Mouse (Mus musculus): ENCODE results near the gene Atg2b. TPM values are rescaled to one million over a fixed set of nuclear protein-coding genes. Genes with fewer than 3 reads are reported as not detected.

Gene Atg2b
- polyA plus RNA-seq, 1 experiment from 2014 or later, result 11.1 TPM

- Histone ChIP-seq H3K9ac (ENCODE audit: low read length) (no peak overlapping the region), H3K4me2 (ENCODE audit: low read depth, low read length) (no peak overlapping the region), H3K36me3 (ENCODE audit: control insufficient read depth, insufficient read depth, low read length) (no peaks in the 10 kb centered on the region), H3K9me3 (replicated peaks; ENCODE audit: control insufficient read depth, low read length) (no peaks in the 10 kb centered on the region), H3K4me3 (replicated peaks; ENCODE audit: low read length) (no peak overlapping the region), H3K27me3 (ENCODE audit: control insufficient read depth, insufficient read depth, low read length) (no peaks in the 10 kb centered on the region), H3K4me1 (ENCODE audit: control insufficient read depth, insufficient read depth, low read length) (peaks cover 3% of the 10 kb centered on the region; the same call in 1 of the 2 replicates), H3K27ac (ENCODE audit: low read length) (no peak overlapping the region)
- 63% methylated on average over 4 of the region's 4 CpGs for WGBS
- no peak for ATAC-seq (ENCODE audit: insufficient read depth, low FRiP score)
Measured at GRCm38 (mm10) chr12:105606881-105607280, 78.1 kb downstream of the Atg2b start.

- Histone ChIP-seq H3K9me3 (replicated peaks; ENCODE audit: control insufficient read depth, low read length) (no peaks in the 10 kb centered on the region), H3K27ac (ENCODE audit: low read length) (no peak overlapping the region), H3K4me1 (ENCODE audit: control insufficient read depth, insufficient read depth, low read length) (peaks cover 9% of the 10 kb centered on the region; the same call in 1 of the 2 replicates), H3K36me3 (ENCODE audit: control insufficient read depth, insufficient read depth, low read length) (no peaks in the 10 kb centered on the region), H3K9ac (ENCODE audit: low read length) (no peak overlapping the region), H3K27me3 (ENCODE audit: control insufficient read depth, insufficient read depth, low read length) (no peaks in the 10 kb centered on the region), H3K4me3 (replicated peaks; ENCODE audit: low read length) (no peak overlapping the region), H3K4me2 (ENCODE audit: low read depth, low read length) (no peak overlapping the region)
- no peak for ATAC-seq (ENCODE audit: insufficient read depth, low FRiP score)
- WGBS, result 45% methylated on average over 8 of the region's 8 CpGs
Measured at GRCm38 (mm10) chr12:105605212-105605611, 79.8 kb downstream of the Atg2b start.

GRCm38 (mm10) chr12:105603904-105604303 is 81.1 kb downstream of the Atg2b start:
- no peak overlapping the region for H3K4me3 ChIP-seq (replicated peaks; ENCODE audit: low read length)
- no peaks in the 10 kb centered on the region for H3K9me3 ChIP-seq (replicated peaks; ENCODE audit: control insufficient read depth, low read length)
- H3K4me2 ChIP-seq (ENCODE audit: low read depth, low read length), result no peak overlapping the region
- no peaks in the 10 kb centered on the region for H3K27me3 ChIP-seq (ENCODE audit: control insufficient read depth, insufficient read depth, low read length)
- H3K4me1 ChIP-seq (ENCODE audit: control insufficient read depth, insufficient read depth, low read length), result peaks cover 12% of the 10 kb centered on the region; the same call in 1 of the 2 replicates
- WGBS, result 67% methylated on average over 11 of the region's 11 CpGs
- no peak overlapping the region for H3K9ac ChIP-seq (ENCODE audit: low read length)
- no peak overlapping the region for H3K27ac ChIP-seq (ENCODE audit: low read length)
- no peak for ATAC-seq (ENCODE audit: insufficient read depth, low FRiP score)
- H3K36me3 ChIP-seq (ENCODE audit: control insufficient read depth, insufficient read depth, low read length), result no peaks in the 10 kb centered on the region

- 75% methylated on average over 11 of the region's 11 CpGs for WGBS
- peak; percentile 56; the same call in 1 of the 2 replicates for ATAC-seq (ENCODE audit: insufficient read depth, low FRiP score)
- Histone ChIP-seq H3K27me3 (ENCODE audit: control insufficient read depth, insufficient read depth, low read length) (no peaks in the 10 kb centered on the region), H3K27ac (ENCODE audit: low read length) (0 out of 2 replicates have a peak within 1 kb of the TSS, but pooled peaks have one; percentile 15), H3K9me3 (replicated peaks; ENCODE audit: control insufficient read depth, low read length) (no peaks in the 10 kb centered on the region), H3K4me1 (ENCODE audit: control insufficient read depth, insufficient read depth, low read length) (peaks cover 13% of the 10 kb centered on the region; the same call in 1 of the 2 replicates), H3K9ac (ENCODE audit: low read length) (no peak within 1 kb of the TSS), H3K36me3 (ENCODE audit: control insufficient read depth, insufficient read depth, low read length) (no peaks in the 10 kb centered on the region), H3K4me3 (replicated peaks; ENCODE audit: low read length) (no peak within 1 kb of the TSS), H3K4me2 (ENCODE audit: low read depth, low read length) (no peak within 1 kb of the TSS)
Measured at GRCm38 (mm10) chr12:105602581-105603210, 82.3 kb downstream of the Atg2b start, which contains the start of gene Bdkrb1. Gene Bdkrb1 (plus strand): TSS chr12:105603085.

GRCm38 (mm10) chr12:105601586-105601985 is 83.4 kb downstream of the Atg2b start:
- no peaks in the 10 kb centered on the region for H3K36me3 ChIP-seq (ENCODE audit: control insufficient read depth, insufficient read depth, low read length)
- H3K9ac ChIP-seq (ENCODE audit: low read length), result no peak overlapping the region
- no peak overlapping the region for H3K4me2 ChIP-seq (ENCODE audit: low read depth, low read length)
- no peak for ATAC-seq (ENCODE audit: insufficient read depth, low FRiP score)
- 0 out of 2 replicates have a peak overlapping the region, but pooled peaks have one; percentile 30 for H3K27ac ChIP-seq (ENCODE audit: low read length)
- no peaks in the 10 kb centered on the region for H3K9me3 ChIP-seq (replicated peaks; ENCODE audit: control insufficient read depth, low read length)
- no peaks in the 10 kb centered on the region for H3K27me3 ChIP-seq (ENCODE audit: control insufficient read depth, insufficient read depth, low read length)
- H3K4me3 ChIP-seq (replicated peaks; ENCODE audit: low read length), result no peak overlapping the region
- WGBS, result 50% methylated on average over 6 of the region's 6 CpGs
- H3K4me1 ChIP-seq (ENCODE audit: control insufficient read depth, insufficient read depth, low read length), result peaks cover 13% of the 10 kb centered on the region; the same call in 1 of the 2 replicates

GRCm38 (mm10) chr12:105599098-105599497 is 85.9 kb downstream of the Atg2b start:
- H3K4me2 ChIP-seq (ENCODE audit: low read depth, low read length), result no peak overlapping the region
- H3K27me3 ChIP-seq (ENCODE audit: control insufficient read depth, insufficient read depth, low read length), result no peaks in the 10 kb centered on the region
- no peaks in the 10 kb centered on the region for H3K9me3 ChIP-seq (replicated peaks; ENCODE audit: control insufficient read depth, low read length)
- no peak for ATAC-seq (ENCODE audit: insufficient read depth, low FRiP score)
- H3K4me3 ChIP-seq (replicated peaks; ENCODE audit: low read length), result no peak overlapping the region
- 52% methylated on average over 5 of the region's 5 CpGs for WGBS
- no peak overlapping the region for H3K27ac ChIP-seq (ENCODE audit: low read length)
- H3K36me3 ChIP-seq (ENCODE audit: control insufficient read depth, insufficient read depth, low read length), result no peaks in the 10 kb centered on the region
- H3K4me1 ChIP-seq (ENCODE audit: control insufficient read depth, insufficient read depth, low read length), result peaks cover 13% of the 10 kb centered on the region; the same call in 1 of the 2 replicates
- no peak overlapping the region for H3K9ac ChIP-seq (ENCODE audit: low read length)

GRCm38 (mm10) chr12:105598503-105598902 is 86.5 kb downstream of the Atg2b start:
- Histone ChIP-seq H3K9ac (ENCODE audit: low read length) (no peak overlapping the region; the same call in 1 of the 2 replicates), H3K4me2 (ENCODE audit: low read depth, low read length) (no peak overlapping the region), H3K4me1 (ENCODE audit: control insufficient read depth, insufficient read depth, low read length) (peaks cover 13% of the 10 kb centered on the region; the same call in 1 of the 2 replicates), H3K4me3 (replicated peaks; ENCODE audit: low read length) (no peak overlapping the region), H3K27ac (ENCODE audit: low read length) (no peak overlapping the region), H3K9me3 (replicated peaks; ENCODE audit: control insufficient read depth, low read length) (no peaks in the 10 kb centered on the region), H3K36me3 (ENCODE audit: control insufficient read depth, insufficient read depth, low read length) (no peaks in the 10 kb centered on the region), H3K27me3 (ENCODE audit: control insufficient read depth, insufficient read depth, low read length) (no peaks in the 10 kb centered on the region)
- no peak for ATAC-seq (ENCODE audit: insufficient read depth, low FRiP score)
- 72% methylated on average over 10 of the region's 10 CpGs for WGBS

GRCm38 (mm10) chr12:105597135-105597534 is 87.9 kb downstream of the Atg2b start:
- Histone ChIP-seq H3K9me3 (replicated peaks; ENCODE audit: control insufficient read depth, low read length) (no peaks in the 10 kb centered on the region), H3K27ac (ENCODE audit: low read length) (no peak overlapping the region), H3K36me3 (ENCODE audit: control insufficient read depth, insufficient read depth, low read length) (no peaks in the 10 kb centered on the region), H3K4me2 (ENCODE audit: low read depth, low read length) (no peak overlapping the region), H3K9ac (ENCODE audit: low read length) (no peak overlapping the region), H3K4me1 (ENCODE audit: control insufficient read depth, insufficient read depth, low read length) (peaks cover 13% of the 10 kb centered on the region; the same call in 1 of the 2 replicates), H3K27me3 (ENCODE audit: control insufficient read depth, insufficient read depth, low read length) (no peaks in the 10 kb centered on the region), H3K4me3 (replicated peaks; ENCODE audit: low read length) (no peak overlapping the region)
- WGBS, result 84% methylated on average over 8 of the region's 8 CpGs
- no peak for ATAC-seq (ENCODE audit: insufficient read depth, low FRiP score)

GRCm38 (mm10) chr12:105593471-105593870 is 91.5 kb downstream of the Atg2b start:
- no peaks in the 10 kb centered on the region for H3K4me1 ChIP-seq (ENCODE audit: control insufficient read depth, insufficient read depth, low read length)
- no peak for ATAC-seq (ENCODE audit: insufficient read depth, low FRiP score)
- H3K27me3 ChIP-seq (ENCODE audit: control insufficient read depth, insufficient read depth, low read length), result no peaks in the 10 kb centered on the region
- 62% methylated on average over 4 of the region's 4 CpGs for WGBS
- no peaks in the 10 kb centered on the region for H3K36me3 ChIP-seq (ENCODE audit: control insufficient read depth, insufficient read depth, low read length)
- no peaks in the 10 kb centered on the region for H3K9me3 ChIP-seq (replicated peaks; ENCODE audit: control insufficient read depth, low read length)
- no peak overlapping the region for H3K9ac ChIP-seq (ENCODE audit: low read length)
- H3K27ac ChIP-seq (ENCODE audit: low read length), result no peak overlapping the region
- H3K4me3 ChIP-seq (replicated peaks; ENCODE audit: low read length), result no peak overlapping the region
- no peak overlapping the region for H3K4me2 ChIP-seq (ENCODE audit: low read depth, low read length)
